Mouse (Mus musculus): ENCODE results near the gene Rcor2.

DNA sequence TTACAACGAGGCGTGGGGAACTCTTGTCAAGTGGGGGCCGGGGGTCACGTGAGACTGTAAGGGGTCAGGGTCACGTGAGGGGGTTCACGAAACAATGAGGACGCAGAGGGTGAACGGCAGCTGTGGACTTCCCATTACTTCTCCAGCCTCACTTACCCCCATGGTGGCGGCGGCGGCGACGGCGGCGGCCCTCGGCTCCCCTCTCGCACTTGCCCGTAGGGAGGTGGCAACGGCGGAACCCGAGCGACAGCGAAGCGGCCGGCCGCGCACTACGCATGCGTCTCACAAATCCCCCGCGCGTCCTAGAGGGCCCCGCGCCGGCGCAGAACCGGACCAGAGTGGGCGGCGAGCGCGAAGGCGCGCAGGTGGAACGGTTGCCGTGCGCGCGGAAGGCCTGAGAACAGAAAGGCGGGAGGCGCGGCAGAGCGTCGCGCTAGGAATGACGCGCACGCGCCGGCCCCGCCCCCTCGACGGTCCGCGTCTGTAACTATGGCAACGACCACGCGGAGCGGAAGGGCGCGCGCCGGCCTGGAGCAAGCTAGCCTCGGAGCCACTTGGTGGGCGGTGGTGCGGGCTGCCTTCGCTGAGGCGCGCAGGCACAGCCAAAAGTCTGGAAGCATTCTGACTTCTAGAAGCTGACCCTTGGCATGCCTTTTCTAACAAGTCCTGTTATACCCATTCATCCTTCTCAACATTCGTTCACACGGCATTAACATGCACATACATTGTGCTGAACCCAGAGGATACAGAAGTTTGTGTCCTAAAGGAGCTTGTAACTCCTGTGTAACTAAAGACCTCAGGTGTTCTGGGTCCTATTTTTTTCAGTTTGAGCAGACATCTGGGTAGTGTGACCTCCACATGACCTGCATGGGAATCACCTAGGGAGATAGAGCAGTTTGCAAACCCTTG, 26.1 kb upstream of the Rcor2 start, which contains the start of gene Naa40:
- TF ChIP-seq CTCF (IDR thresholded peaks at IDR 0.05; ENCODE audit: low read depth) (no peak), EP300 (IDR thresholded peaks at IDR 0.05; ENCODE audit: low read depth) (0 out of 2 replicates have a peak, but pooled peaks have one; percentile 23)
